Mouse (Mus musculus): ENCODE results near the gene Cep170.

- TF ChIP-seq CTCF (IDR thresholded peaks at IDR 0.05; ENCODE audit: insufficient read depth, low read length) (no peak), POLR2A (IDR thresholded peaks at IDR 0.05; ENCODE audit: borderline replicate concordance, extremely low read depth, low read depth, low read length) (no peak)
Measured at GRCm38 (mm10) chr1:176712436-176712835, 101.4 kb downstream of the Cep170 start.
